Mouse (Mus musculus): Measurements from ENCODE around the gene Tmigd1. TPM values are rescaled to one million over a fixed set of nuclear protein-coding genes. Genes with fewer than 3 reads are reported as not detected.
"Not testable (repeated sequence)": the region's sequence is repeated elsewhere in the genome, so short reads cannot be mapped to it uniquely, and the experiment has no call there.

Tmigd1 gene
- total RNA-seq, 2 experiments from 2014 or later, result not detected

DNA sequence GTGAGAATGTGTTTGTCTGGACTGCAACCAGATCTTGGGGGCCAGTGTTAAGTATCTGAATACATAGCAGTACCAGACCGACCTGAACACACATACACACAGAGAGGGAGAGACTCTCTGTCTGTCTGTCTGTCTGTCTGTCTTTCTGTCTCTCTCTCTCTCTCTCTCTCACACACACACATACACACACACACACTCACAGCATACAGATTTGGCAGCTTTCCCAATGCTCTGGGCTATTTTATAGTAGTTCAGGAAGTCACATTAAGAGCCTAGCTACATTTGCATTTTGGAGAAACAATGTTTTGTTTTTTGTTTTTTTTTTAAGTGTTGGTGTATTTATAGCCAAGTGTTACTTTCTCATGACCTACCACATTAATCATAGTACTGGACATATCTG lies 4.8 kb upstream of the Tmigd1 start:
- intact Hi-C loops (cut with DNase I), result no loop called here
- DNase-seq (ENCODE audit: low spot score in 2 of 2), result no peak

DNA sequence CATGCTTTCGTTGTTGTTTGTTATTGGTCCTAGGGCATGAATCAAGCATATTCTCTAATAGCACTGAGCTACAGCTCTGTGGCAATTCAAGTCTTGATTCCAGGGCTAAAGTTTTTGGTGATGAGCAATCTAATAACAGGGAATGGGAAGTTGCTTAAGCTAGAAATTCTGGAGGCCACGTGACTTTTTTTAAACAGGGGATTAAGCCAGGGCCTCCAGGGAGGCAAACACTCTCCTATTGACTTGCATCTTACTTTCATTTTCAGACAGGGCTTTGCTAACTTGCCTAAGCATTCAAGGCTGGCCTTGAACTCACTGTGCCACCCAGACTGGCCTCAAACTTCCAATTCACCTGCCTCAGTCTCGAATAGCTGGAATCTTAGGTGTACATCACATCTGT lies 4.1 kb upstream of the Tmigd1 start:
- intact Hi-C loops (cut with DNase I), result no loop called here

DNA sequence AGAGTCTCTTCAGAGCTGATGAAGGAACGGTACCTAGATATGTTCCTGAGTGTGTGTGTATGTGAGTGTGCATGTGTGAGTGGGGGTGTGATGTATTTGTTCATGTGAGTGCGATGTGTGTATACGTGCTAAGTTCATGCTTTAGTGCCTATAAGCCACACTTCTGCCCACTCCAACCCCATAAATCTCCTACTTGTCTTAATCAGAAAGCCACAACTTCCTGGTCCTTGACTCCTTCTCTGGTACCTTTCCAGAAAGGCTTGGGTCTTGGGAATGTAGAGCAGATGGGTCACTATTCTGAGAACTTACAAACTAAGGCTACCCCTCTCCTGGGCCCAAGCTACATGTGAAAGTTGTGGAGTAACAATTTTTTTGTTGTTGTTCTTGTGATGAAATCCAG lies 3.2 kb upstream of the Tmigd1 start:
- no peak for DNase-seq (ENCODE audit: low spot score in 2 of 2)
- intact Hi-C loops (cut with DNase I), result no loop called here

More for the DNA sequence above, 4.1 kb upstream of the Tmigd1 start:
- no peak for DNase-seq (ENCODE audit: low spot score in 2 of 2)

DNA sequence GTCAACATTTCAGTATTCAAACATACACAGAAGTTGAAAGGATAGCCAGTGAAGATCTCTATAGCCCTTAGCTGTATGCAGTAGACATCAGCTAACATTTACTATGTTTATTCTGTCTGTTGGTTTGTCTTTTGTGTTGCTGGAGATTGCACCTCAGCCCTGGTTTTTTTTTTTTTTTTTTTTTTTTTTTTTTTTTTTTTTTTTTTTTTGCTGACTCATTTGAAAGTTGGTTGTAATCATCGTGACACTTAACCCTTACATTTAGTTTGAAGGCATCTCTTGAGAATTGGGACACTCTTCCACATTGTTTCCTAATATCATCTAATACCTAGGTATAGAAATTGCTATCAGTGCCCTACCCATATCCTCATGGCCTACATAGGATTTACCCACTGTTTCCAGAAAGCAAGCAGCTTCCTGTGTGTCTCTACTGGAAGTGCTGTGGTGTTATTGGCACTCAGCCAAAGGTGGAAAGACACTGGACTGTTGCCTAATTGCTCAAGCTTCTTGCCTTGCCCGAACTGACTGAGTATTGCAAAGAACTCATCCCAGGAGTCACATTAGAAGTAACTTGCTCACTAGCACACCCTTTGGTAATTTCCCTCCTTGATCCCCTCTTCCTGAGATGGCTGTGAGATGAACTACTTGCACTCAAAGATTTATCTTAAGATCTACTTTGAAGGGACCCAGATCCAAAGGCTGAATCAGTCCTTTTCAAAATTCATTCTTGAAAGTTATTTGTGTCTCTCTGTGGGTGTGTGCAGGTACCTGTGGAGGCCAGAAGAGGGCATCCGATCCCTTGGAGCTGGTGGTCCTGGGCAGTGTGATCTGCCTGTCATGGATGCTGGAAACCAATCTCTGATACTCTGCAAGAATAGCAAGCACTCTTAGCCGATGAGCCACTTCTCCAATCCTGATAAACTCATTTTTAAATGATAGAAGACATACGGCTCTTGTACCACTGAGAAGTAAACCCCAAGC lies 1.9 kb upstream of the Tmigd1 start:
- intact Hi-C loops (cut with DNase I), result loop anchor here (5.0 kb wide), 1 partner anchor 37 kb away; no protein-coding TSS in a partner anchor
- DNase-seq (ENCODE audit: low spot score in 2 of 2), result no peak

DNA sequence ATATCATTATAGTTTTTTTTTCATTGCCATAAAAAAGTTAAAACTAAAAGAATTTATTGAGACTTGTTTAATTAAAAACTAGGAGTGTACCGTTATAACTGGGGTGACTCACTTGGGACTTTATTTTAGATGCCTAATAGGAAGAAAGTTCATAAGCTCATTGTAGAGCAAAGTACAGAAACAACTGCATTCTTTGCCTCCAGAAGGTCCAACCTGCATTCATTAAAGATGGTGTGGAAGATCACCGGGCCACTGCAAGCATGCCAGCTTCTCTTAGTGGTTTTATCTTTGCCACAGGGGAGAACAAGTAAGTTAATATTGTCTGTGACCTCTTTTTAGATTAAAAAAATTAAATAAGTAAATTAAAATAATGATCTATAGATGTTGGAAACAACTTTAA lies 2.4 kb downstream of the Tmigd1 start:
- DNase-seq (ENCODE audit: low spot score in 2 of 2), result no peak
- intact Hi-C loops (cut with DNase I), result loop anchor here (5.0 kb wide), 1 partner anchor 33 kb away; no protein-coding TSS in a partner anchor

DNA sequence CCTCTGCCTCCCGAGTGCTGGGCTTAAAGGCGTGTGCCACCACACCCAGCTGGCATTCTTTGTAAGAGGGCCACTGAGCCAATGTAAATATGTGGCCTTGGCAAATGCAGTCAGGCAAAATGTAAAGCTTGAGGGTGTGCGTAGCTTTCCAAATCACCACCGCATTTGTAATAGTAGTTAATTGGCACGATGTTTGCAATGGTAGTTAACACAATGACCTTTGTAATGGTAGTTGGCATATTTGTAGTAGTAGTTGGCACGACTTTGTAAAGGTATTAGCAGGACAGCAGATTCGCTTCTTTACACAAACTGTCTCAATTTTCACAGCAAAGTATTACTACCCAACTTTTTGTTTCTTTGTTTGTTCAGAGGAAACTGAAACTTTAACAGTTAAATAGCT lies 6.7 kb downstream of the Tmigd1 start:
- DNase-seq (ENCODE audit: low spot score in 2 of 2), result no peak
- intact Hi-C loops (cut with DNase I), result no loop called here

DNA sequence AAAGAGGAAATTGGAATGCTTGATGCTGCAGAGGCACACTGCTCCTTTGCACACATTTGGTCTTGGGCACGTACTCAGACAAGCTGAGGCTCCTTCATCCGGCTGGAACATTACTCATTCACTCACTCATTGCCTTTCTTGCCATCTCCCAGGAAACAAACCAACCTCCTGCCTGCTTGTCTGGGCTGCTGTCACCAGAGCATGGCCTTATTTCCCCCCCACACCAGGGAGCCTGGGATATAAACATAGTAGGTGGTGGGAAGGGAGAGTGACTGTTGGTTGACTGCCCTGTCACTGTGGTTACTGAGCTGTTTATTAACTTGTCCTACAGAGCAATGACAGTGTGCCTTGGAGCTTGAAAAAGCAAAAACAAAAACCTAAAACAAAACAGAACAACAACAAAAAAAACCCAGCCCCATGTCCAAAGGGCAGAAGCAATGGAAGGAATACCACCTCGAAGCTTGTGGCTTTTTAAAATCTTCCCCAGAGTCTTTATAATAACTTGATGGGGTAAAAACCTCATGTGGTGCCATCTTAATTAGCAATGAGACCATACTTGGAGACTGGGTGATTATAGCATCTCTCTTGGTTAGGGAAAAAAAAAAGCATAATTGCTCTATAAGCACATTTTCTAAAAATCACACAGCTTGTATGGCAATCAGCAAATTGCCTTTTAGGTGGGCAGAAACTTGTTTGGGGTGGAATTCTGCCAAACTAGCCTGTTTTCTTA lies 9.5 kb downstream of the Tmigd1 start:
- DNase-seq (ENCODE audit: low spot score in 2 of 2), result peak in 1 of 2 experiments; percentile 5
- intact Hi-C loops (cut with DNase I), result no loop called here

DNA sequence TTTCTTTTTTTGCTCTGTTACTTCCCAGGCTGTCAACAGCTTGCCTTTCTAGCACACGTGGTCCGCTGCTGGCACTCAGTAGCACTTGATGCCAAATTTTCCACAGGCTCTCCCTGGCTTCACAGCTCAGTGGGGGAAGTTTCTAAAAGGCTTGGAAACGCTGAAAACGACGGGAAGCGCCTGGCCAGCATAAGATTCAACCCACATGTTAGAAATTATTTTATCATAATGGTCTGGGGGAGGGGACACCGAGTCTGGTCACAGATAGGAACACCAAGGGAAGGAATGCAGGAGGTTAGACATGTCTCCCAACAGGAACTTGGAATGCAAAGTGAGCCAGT lies 10.1 kb downstream of the Tmigd1 start:
- intact Hi-C loops (cut with DNase I), result no loop called here
- DNase-seq (ENCODE audit: low spot score in 2 of 2), result peak; percentile 47 to 48

DNA sequence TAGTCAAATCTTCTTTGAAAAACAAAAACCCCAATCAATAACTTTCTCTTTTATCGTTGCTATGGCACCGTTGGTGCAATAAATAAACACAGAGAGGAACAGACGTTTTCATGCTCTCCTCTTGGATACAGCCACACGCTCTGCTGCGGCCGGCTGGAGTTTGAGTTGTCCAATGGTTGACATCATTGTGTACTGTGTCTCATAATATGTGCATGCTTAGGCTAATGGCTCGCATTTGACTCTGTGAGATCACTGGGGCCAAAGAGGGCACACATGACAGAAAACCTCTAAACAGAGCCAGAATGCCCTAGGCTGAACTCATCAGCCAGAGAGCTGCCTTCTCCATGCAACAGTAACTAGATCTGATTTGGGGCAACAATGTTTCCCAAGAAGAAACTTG lies 12.4 kb downstream of the Tmigd1 start:
- intact Hi-C loops (cut with DNase I), result no loop called here
- DNase-seq (ENCODE audit: low spot score in 2 of 2), result no peak

DNA sequence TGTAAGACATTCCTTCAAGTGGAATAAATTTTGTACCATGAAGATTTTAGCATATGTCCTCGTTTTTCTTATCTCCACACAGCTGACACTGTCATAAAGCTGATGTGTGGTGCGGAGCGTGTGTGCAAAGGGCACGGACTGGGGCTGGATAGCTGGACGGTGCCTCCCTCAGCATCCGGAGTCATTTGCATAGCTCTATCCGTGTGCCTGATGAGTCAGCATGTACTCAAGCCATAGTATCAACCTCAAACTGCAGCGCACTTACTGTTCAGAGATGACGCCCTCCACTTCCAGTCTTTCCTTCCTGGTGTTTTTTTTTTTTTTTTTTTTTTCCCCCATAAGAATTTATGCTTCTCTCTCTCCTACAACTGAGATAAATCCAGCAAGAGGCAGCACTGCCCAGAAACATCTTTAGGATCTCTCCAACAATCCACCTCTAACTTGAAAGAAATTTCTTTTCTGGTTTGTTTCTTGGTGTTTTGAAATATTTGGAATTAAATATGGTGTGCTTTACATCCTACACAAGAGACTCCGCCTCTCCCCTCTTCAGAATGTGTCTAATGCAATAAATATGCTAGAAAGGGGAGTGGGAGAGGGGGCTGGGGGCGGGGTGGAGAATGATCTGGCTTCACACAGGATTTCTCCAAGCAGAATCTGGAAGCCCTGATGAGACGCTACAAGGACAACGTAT lies 14.7 kb downstream of the Tmigd1 start:
- no peak for DNase-seq (ENCODE audit: low spot score in 2 of 2)
- intact Hi-C loops (cut with DNase I), result no loop called here

DNA sequence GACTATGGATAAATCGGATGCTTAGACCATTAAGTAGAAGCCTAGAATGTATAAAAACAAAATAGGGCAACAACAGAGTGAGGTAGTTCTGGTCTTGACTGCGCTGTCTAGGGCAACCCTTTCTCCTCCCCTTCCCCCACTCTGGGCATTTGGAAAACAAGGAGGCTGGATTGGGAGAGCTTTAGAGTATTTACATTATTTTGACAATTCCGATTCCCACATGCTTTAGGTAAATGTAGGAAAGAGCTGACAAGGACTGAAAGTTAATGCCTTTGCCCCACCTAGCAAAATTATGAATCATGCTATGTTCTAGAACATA lies 15.2 kb downstream of the Tmigd1 start:
- intact Hi-C loops (cut with DNase I), result no loop called here
- DNase-seq (ENCODE audit: low spot score in 2 of 2), result no peak

DNA sequence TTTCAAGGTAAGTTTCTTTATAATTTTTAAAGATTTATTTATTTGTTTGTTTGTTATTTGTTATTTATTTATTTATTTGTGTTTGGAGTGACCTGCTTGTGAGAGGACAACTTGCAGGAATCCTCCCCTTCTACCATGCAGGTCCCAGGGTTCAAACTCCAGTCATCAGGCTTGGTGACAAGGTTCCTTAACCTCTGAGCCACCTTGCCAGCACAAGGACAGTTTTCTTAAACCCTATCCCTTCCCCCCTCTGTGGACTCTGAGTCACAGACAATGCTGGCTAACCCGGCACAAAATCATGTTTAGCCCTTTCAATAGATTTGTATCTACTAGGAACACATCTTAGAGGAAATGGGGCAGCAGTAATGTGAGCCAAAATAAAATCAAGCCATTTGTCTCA lies 18.6 kb downstream of the Tmigd1 start:
- intact Hi-C loops (cut with DNase I), result no loop called here
- no peak for DNase-seq (ENCODE audit: low spot score in 2 of 2)

DNA sequence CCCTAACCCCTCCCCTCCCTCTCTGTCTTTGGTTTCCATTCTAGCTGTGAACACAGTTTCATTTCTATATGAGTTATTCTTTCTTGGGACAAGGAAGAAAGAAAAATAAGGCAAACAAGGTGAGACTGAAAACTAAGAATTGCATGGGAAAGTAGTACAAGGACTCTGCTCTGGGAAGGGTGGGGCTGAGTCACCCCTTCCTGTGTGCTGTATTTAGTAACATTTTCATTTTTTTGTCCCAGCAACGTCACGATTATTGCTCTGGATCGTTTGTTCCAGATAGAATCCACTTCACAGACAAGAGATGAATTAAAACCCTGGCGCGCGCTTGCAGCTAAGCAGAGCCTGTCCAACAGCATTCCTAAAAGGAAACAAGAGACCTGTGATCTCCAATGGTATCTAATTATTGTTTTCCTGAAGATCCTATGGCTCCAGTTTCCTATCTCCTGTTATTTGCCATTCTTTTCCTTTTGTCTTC lies 22.8 kb downstream of the Tmigd1 start, which contains the start of gene Blmh:
Gene Blmh (plus strand): TSS at position 51 of the 478 bp plus-strand sequence.
- no peak for DNase-seq (ENCODE audit: low spot score in 2 of 2)
- intact Hi-C loops (cut with DNase I), result no loop called here

DNA sequence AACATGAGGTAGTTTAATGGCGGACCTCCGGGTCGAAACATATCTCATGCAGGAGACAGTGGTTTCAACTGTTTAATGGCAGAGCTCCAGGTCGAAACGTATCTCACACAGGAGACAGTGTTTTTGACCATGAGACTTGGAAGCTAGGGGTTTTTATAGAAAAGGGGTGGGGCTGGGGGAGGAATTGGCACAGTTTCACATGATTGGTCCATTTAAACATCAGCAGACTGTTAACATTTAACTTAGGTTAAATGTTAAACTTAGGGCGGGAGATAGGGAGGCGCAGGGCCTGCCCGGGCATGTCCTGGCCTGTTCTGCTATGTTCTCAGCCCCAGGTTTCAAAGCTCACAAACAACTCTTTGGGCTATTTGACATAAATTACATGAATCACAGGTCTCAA lies 26.6 kb downstream of the Tmigd1 start:
- intact Hi-C loops (cut with DNase I); DNase-seq (ENCODE audit: low spot score in 2 of 2): not testable (repeated sequence)

DNA sequence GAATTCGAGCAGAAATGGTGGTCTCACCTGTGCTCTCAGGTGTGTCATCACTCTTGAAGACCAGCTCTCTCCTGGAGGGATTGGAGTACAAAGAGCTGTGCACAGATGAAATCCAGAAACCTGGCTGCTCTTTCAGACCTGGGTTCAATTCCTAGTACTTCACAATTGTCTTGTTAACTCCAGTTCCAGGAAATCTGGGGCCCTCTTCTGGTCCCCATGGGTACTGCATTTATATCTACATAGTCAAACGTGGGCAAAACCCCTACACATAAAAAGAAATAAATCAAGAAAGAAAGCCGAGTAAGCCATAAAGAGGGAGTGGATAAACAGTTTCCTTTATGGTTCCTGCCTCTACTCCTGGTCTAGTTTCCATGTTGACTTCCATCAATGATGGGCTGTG lies 31.2 kb downstream of the Tmigd1 start:
- no peak for DNase-seq (ENCODE audit: low spot score in 2 of 2)
- intact Hi-C loops (cut with DNase I), result no loop called here

DNA sequence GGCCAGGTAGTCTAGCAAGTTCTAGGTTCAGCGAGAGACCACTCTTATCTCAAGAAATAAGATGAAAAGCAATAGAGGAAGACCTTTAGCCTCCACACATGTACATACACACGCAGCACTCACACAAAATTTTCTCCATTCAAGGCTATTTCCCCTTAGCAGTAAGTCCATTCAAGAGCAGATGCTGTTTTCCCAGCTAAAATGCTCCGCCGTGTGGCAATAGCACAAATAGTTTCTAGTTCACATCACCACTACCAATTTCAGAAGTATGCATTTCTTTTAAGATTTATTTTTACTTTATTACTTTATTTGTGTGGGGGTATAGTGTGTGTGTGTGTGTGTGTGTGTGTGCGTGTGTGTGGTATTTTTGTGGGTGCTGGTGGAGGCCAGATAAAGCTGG lies 34.6 kb downstream of the Tmigd1 start:
- intact Hi-C loops (cut with DNase I), result loop anchor here (5.0 kb wide), 1 partner anchor 34 kb away; the partner anchor contains the start of gene Tmigd1
- no peak for DNase-seq (ENCODE audit: low spot score in 2 of 2)

DNA sequence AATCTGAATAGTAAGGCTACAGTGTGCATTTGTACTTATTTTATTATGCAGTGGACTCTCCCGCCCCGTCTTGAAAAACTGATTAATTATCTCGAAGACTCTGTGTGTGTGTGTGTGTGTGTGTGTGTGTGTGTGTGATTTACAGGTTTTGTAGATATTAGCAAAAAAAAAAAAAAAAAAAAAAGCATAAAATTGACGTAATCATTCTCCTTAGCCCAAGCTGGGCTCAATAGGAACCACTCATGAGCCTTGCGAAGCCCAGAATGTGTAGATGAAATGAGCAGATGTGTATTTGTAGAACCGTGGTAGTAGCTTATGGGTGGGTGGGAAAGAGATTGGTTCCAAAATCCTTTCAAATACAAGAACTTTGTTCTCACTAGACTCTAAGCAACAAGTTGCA lies 42.9 kb downstream of the Tmigd1 start:
- intact Hi-C loops (cut with DNase I), result loop anchor here (5.0 kb wide), 1 partner anchor 98 kb away; the partner anchor contains the start of gene Cpd
- DNase-seq (ENCODE audit: low spot score in 2 of 2), result no peak

DNA sequence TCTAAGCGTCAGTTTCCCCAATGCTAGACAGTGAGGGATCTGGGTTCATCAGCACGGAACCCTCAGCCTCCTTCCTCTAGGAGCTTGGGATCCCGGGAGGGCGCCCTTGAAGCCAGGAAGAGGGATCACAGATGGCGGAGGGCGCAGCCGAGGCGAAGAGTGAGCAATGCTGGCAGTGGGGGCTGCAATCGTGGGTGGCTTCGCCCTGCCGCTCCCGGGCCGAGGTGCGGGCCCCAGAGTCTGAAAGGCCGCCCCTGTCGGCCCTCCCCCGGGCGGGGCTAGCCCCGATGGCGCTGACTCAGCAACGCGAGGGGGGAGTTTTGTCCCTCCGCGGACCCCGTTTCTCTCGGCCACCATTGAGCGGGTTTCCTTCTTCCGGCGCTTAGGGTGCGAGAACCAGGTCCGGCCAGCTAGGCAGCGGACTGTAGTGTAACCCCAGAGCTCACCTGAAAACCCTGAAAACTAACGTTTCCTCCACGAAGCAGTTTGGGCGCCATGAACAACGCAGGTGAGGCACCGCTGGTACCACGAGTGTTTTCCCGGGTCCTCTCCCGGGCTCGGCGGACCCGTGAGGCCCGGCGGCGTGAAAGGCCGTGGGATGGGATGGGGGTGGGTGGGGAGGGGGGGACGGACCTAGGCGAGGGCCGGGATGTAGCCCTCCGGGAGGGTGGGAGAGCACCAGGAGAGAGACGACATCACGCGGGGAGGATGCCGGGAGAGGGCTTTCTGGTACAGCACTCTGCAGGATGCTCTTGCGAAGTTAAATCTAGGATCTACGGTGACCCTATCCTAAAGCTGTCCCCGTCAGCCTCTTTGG lies 43.6 kb downstream of the Tmigd1 start:
- intact Hi-C loops (cut with DNase I), result loop anchor here (5.0 kb wide), 1 partner anchor 98 kb away; the partner anchor contains the start of gene Cpd
- DNase-seq (ENCODE audit: low spot score in 2 of 2), result peak; percentile 93

DNA sequence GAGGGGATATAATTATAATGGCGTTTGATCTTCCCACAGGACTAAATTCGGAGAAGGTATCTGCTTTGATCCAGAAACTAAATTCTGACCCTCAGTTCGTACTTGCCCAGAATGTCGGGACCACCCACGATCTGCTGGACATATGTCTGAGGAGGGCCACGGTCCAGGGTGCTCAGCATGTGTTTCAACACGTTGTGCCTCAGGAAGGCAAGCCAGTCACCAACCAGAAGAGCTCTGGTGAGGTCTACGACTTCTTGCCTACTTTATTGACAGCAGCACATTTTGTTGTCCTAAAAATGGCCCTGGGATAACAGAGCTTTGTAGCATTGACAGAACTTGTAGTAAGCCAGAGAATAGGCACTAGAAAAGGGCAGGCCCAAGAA lies 44.2 kb downstream of the Tmigd1 start:
- intact Hi-C loops (cut with DNase I), result loop anchor here (5.0 kb wide), 1 partner anchor 99 kb away; the partner anchor contains the start of gene Cpd
- DNase-seq (ENCODE audit: low spot score in 2 of 2), result peak in 1 of 2 experiments; percentile 33

Measured in left cerebral cortex, postnatal 36 days (tissue).